Mouse (Mus musculus) megakaryocyte progenitor cell, adult 5-6 weeks (primary cell): ENCODE results near the gene Col4a1. TPM values are rescaled to one million over a fixed set of nuclear protein-coding genes. Genes with fewer than 3 reads are reported as not detected.

Source experiments
- ATAC-seq: replicated peaks from 2 replicates; pipeline ENCODE4 v1.8.0; 2016; ENCODE audit warnings: mild to moderate bottlenecking, moderate TSS enrichment, inconsistent platforms; ENCODE audit not compliant: poor library complexity
- total RNA-seq, 2 experiments: library from RNA; stranded (forward) in 1 of 2; stranded (reverse) in 1 of 2; fragments of 157-497, 149-512 nt in 1 of 2; fragments of 200-1000 nt in 1 of 2; gene quantifications; 2 replicates each; pipeline versions ENCODE4 v1.2.3 to v1.2.4; 2015 to 2017

The Col4a1 gene
- total RNA-seq, 2 experiments from 2014 or later: 0.08 to 0.32 TPM

DNA sequence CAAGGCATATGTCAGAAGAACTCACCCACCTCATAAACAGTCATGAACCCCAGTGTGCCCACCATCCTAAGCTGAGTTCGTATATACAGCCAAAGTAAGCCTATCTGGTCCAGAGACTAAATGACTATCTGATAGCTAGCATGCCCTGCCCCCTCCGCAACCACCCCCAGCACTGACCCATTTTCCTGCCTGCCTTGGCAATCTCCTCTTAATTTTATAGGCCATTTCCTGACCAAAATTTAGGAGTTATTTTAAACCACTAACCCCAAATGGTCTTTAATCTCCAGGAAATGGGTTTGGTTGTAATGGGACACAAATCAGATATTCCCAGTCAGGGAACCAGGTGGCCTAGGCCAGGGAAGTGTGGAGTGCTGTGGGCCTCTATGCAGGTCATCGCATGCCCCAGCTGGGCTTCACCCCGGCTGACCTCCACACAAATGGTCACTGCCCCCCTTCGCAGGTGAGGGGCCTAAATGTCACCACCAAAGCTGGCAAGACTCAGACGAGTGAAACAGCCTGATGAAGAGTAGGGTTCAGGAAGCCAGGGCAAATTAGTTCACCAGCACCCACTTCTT is 8.5 kb downstream of the Col4a1 start:
- ATAC-seq: no peak

DNA sequence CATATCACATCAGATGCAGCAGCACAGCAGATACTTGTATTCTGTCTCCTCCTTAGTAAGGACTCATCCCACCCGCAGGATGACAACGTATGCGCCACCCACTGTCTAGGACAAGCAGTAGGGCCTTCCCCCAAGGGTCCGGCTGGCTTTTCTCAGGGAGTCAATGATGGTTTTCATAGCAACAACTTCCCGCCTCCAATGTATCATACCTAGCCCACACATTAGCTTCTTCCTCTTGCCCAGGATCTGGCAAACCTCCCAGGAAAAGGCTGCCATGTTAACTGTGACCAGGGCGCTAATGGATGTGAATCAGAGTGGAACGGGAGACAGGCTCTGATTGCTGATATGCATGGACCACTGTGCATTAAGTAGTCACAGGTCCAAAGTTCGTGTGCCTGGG is 12.2 kb downstream of the Col4a1 start:
- no peak for ATAC-seq

DNA sequence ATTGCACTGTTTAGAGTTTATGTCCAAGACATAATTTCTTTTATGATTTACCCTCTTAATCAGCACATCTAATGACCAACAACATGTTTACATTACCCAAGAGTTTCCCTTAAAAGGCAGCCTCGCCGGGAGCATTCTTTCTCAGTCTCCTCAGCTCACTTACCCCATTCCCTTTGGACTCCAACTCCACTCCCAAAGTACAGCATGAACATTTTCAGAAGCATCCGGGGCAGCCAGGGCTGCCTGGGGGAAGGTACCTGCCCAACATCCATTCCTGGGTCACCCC is 13.4 kb downstream of the Col4a1 start:
- ATAC-seq: no peak

DNA sequence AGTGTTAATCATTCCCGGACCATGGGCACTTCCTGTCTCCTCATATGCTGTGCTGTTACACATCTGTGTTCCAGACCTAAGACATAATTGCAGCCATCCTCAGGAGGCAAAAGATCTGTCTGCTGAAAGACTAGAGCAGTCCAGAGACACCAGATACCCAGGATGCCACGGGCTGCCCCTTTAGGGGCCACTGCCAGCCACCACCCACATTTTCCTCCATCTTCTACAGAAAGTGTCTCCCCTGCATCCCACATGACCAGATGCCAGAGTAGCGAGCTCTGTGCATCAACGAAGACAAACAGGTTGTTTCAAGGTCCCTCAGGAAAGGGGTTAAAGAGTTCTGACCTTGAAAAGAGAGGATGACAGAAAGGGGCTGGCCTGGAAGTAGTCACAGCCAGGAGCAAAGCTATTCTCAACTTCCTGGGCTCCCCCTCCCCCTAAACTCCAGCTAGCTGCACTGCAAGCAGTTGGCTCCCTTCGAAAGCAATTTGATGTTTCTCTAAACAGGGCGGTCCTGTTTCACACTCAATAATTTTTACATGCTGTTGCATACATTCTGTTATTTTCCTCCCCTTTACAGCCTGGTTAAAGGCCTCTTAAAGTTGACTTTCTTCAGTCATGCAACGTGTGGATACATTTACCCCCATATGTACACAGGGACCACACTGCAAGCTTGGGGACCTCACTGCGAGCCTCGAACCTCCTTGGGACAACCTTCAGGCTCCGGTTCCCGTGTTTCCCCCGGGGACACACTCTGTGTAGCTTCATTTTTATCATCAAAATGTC is 13.9 kb downstream of the Col4a1 start:
- ATAC-seq: no peak

DNA sequence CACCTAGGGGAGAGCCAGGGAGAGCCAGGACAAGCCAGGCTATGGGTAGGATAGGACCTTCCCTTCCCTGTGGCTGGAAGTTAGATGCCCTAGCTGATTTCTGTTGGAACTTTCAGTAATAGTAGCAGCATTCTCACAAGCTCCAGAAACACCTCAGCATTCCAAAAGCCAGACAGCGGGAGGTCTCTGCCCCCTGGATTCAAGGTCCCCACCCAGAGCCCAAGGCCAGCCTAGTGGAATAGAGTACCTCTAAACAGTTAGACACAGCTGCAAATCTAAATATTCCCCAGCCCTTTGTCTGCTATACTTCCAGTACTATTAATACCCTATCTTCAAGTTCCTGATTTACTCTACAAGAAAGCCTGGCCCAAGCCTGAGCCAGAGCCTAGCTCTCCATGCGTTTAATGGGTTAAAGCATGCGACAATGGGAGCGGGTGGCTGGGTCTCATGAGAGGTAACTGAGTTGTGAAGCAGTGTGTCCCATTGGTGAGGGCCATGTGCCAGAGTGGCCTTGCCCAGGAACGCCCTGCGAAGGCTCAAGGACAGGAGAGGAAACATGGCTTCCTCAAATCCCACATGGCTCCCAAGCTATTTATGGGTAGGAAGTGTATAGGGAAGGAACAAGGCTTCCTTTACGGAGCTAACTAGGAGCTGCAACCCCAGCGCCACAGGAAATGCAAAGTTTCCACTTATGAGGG is 15.3 kb downstream of the Col4a1 start:
- no peak for ATAC-seq

DNA sequence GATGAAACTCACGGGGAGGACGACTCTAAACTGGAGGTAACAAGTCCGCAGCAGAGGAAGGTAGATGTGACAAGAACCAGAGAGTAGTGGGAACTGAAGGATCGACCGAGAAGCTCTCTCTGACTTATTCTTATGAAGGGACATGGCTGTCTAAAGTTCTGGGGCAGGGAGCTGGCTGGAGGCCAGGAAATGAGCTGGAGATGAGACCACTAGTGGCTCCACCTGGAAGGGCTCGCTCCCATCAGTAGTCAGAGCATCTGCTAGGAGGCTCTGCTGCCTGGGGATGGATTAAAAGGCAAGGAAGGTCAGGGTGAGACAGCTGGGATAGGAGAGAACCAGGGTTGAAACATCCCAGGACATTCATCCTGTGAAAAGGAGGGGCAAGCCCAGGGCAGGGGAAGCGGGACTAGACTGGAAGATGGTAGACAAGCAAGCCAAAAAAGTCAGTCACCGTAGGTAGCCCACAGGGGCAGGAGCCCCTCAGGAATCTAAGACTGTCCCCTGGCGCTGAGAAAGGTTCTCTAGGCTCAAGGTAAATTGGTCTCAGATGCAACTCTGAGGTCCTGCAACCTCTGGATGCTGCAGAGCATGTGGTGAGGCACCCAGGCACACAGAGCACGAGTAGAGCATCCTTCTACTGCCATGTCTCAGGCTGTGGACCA is 16.2 kb downstream of the Col4a1 start:
- no peak for ATAC-seq

DNA sequence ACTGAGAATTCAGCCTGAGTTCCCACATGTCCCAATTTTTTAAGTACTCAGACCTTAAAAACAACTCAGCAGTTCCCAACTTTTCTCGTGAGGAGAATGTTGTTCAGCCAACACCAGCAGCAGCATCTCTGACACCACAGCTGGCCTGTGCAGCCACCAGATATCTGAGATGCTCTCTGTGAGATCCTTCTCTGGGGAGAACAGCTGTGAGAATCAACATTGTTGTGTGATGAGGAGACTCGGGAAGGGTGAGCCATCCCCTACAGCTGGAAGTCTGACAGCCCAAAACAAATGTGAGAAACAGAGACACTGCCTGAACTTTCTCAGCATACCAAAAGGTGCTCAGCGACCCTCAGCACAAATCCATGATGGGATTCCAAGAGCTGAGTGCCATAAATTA is 20.0 kb downstream of the Col4a1 start:
- no peak for ATAC-seq

DNA sequence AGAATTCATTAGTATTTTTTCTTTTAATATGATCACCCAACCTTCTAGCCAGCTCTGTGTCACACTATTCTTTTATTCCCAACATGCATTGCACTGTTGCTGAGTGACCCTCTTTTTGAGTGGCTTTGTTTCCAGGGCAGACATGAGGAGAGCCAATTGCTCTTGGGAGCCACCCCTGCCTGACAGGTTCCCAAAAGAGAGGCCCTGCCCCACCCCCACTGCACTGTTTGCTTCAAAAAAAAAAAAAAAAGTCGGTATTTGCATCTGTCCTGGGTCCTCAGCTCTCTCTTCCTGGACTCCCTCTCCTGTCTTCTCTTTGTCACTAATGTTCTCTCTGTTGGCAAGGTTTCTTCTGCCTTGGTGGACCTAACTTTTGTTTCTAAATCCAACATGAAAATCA is 22.1 kb downstream of the Col4a1 start:
- no peak for ATAC-seq

DNA sequence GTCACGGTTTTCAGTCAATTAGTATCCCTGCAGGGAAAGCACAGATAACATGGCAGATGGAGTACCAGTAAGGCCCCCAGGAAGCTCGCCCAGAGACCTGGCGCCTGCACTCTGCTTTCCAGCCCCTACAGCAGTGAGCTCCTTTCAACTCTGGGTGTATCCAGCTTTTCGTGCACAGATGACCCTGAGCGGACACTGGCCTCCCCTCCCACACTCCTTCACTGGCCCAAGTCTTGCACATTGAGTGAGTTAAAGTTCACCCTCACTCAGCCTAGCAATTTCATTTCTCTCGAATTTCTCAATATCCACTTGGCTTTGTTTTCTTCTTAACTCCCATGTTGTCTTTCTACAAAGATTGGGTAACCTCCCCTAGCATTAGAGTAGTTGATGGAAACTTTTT is 24.3 kb downstream of the Col4a1 start:
- no peak for ATAC-seq

DNA sequence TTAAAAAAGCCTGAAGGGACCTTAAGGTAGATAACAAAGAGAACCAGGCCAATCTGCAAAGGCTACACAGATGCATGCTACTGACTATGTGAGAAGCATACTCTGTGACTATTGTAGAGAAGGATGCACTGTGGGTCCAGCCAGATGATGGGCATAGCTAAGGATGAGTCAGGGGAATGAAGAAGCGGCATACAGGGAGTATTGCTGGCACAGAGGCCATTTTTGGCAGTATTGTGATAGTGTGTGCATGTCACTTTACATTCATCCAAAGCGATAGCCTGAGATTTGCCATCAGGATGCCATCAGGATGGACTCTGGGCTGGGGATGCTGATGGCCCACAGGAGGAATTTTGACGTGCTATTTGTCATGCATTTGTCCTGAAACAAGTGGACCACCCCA is 25.5 kb downstream of the Col4a1 start:
- ATAC-seq: no peak

DNA sequence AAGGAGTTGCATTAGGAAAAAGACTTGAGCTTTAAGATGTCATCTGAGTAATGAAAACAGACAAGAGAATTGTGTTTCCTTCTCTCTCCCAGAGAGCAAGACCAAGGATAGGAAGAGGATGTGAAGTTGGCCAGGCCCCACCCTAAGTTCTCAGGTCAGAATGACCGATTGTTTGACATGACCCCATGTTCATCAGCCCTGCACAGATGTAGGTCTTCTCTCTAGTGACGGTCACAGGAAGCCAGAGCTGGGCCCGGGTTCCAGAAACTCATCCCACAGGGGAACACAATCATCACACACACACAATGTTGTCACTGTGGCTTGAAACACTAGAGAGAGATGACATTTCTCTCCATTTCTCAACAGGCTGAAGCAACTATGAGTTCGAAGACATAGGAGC is 27.2 kb downstream of the Col4a1 start:
- no peak for ATAC-seq

DNA sequence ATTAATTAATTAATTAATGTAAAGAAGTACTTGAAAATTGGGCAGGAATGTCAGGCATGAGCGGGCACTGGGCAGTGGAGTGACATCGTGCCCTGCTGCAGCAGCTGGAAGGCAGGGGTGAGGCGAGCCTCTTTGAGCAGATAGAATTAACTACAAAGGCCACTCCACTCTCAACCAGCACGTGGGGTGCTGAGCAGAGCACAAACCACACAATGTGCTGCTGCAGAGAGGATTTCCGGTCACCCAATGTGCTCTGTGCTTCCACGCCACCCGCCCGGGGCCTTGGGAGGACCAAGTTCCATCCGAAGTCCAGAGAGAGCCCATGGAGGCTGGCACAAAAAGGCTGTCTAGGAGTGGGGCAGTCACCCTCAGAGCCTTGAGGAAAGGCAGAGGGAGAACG is 29.4 kb downstream of the Col4a1 start:
- peak; percentile 42; the same call in 1 of the 2 replicates for ATAC-seq

DNA sequence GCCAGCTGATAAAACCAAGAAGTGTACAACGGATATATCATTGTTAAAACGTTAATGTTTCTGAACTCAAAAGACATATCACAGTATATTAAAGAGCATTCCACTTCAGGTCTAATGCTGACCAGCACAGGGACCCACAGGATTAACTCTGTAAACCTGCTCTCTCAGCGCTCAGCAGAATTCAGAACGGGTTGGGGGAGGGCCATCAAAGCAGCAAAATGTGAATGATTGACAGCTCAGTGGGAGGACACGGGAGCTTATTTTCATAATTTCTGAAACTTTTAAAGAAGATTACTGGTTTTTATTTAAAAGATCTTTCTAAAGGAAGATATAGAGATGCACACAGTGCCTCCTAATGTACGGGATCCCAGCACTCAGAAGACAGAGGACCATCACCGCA is 29.9 kb downstream of the Col4a1 start:
- ATAC-seq: no peak

DNA sequence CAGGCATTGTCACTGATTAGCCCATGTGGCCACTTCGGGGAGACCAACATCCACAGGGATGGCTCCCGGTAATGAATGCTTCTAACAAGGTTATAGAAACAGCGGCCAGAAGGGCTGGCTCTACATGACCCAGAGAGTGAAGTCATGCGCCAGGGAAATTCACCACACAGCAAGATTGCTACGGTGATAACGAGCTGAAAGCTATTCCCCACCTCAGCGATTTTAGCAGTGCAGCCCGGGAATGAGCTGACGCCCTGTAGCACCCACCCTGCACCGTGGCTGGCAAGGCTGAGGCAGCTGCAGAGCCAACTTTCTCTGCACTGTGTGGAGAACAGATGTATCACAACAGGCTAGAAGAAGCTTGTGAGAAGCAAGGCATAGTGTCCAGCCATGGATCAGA is 30.5 kb downstream of the Col4a1 start:
- ATAC-seq: no peak

DNA sequence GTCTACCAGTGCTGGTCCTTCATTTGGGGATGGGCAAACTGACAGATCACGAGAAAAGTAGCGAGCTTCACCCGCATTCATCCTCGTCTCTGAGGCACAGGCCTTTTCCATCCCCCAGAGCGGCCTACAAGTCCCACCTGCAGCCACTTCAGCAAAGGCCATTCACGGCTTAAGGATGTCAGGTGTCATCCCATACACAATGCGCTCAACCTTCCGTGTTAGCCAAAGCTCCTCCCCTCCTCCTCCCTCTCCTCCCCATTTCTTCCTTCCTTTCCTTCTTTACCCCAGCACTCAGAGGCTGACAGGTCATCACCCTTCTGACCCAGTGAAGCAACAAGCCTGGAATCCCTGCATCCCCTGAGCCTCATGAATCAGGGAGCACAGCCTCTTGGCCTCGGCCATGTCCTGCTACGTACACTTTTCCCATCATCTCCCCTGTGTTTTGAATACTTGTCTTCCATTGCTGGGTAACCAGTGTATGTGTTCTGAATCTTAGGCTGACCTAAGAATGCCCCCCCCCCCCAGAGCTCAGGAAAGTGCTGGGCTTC is 31.8 kb downstream of the Col4a1 start:
- no peak for ATAC-seq

DNA sequence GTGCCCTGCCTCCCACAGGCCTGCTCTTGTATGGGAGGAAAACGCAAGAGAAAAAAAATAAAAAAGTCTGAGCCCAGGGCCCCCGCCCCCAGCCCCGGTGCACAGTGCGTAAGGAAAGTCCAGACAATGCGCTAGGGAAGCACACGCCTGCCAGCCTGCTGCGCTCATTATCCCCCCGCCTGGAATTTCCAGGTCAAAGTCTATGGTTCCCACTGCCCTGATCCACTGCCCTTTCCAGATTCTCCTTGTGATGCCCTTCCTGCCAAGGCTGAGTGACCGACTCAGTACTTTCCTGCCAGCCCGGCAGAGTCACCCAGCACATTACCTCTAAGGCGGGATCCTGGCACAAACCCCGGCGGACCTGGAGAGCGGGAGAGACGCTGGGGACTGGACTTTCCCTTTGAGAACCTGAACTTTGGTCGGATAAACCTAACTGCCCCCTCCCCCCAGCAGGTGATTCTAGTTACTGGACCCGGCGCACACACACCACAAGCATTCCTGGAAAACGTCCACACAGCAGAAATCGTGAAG is 33.3 kb downstream of the Col4a1 start:
- no peak for ATAC-seq

DNA sequence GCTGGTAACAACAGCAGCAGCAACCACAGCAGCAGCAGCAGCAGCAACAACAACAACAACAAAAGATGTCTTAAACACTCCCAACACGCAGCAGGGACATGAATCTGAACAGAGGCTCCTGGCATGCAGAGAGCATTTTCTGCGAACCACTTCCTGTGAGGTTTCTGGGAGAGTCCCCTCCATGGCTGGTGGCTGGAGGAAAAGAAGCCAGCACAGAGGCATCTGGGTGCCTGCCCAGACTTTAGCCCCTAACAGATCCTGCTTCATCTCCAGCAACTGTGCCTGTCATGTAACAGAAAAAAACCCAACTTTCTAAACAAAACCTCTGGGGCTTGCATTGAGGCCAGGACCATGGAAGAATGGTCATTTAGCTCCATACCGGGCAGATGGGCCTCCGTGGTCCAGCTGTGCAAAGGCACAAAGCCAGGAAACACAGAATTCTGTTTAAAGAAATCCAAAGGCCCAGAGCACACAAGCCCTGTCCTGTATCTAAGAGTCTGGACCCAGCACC is 34.5 kb downstream of the Col4a1 start:
- 0 out of 2 replicates have a peak, but pooled peaks have one; percentile 15 for ATAC-seq

DNA sequence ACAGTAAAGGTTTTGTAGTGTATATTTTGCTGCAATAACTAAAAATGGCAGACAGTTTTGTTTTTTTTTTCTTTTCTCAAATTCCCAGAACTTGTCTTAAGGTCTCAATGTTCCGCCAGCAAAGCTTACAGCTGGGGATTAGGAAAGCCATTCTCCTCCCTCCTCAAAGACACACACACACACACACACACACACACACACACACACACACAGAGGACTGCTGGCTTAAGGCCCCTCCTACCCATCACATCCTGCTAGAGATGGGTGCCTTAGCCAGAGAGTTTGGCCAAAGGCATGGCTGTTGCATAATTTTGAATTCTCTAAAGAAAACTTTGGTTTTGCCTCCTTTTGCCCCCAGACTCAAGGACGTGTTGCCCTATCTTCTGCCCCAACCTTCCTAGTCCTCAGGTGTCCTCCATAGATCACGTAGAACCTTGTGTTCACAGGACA is 35.0 kb downstream of the Col4a1 start:
- ATAC-seq: peak; percentile 37; the same call in 1 of the 2 replicates

DNA sequence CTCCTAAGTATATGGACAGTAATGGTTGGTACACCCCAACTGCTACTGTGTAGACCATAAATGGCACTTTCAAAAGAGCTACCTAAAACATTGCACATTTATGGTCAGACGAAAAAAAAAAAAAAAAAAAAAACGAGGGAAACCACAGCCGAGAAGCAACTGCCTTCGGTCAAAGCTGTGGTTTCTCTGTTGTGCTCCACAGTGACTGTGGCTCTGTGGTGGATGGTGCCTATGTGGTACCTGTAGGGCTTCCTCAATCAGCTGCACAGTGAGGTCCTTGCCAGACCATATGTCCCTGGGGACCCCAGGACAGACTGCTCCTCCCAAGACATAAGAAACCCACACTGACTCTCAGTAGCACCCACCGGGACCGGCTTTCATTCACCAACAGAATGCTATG is 36.3 kb downstream of the Col4a1 start:
- ATAC-seq: peak; percentile 79

DNA sequence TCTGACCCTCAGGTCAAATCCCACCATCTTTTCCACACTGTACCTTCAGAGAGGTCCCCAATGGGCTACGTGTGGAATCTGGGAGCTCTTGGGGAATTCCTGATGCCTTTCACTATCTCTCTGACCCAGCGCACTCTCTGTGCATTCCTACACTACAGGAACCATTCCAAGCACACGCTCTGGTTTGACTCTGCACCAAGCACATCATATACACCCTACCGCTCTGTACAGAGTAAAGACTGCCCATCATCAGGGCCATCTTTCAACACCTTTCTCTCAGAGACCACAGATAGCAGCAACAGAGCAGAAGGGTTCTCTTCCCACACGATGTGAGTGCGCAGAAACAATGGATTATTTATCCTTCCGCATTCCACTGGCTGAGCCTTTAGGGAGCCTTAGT is 38.2 kb downstream of the Col4a1 start:
- no peak for ATAC-seq
